Mouse (Mus musculus): ENCODE measurements around the gene Pde10a. TPM values are rescaled to one million over a fixed set of nuclear protein-coding genes. Genes with fewer than 3 reads are reported as not detected.

Gene Pde10a
- total and polyA plus RNA-seq, 3 experiments: 0.04 to 0.41 (median 0.21) TPM

DNA sequence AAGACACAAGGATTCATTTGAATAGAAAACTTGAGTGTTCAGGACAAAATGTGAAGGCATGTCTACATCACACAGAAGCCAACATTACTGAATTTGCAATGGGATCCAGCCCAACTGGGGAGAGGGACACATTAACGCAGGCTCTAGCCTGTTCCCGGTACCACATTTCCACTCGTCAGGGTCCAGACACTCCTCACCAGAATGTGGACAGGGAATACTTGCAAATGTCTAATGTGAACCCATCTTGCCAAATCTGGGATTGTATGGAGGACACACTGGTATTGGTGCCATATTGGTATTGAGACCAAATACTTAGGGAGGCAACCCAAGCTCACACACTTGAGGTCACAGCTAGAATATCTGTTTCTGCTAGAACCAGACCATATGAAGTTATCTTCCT is 77.8 kb downstream of the Pde10a start:
- no peak overlapping the region for H3K4me3 ChIP-seq (replicated peaks in 1 of 3; ENCODE audit: low read depth in 2 of 3, low read length in 2 of 3, poor library complexity in 1 of 3)
- DNase-seq (ENCODE audit: extremely low read depth): no peak
- peaks cover 56% of the 10 kb centered on the region for H3K27me3 ChIP-seq (replicated peaks)
- H3K4me1 ChIP-seq (ENCODE audit: control insufficient read depth in 1 of 2, insufficient read depth in 2 of 2): no peaks in the 10 kb centered on the region
- no peaks in the 10 kb centered on the region for H3K79me2 ChIP-seq (replicated peaks; ENCODE audit: control insufficient read depth, extremely low read depth, insufficient read depth, poor library complexity, severe bottlenecking)
- peaks cover 2% of the 10 kb centered on the region for H3K9me3 ChIP-seq (replicated peaks; ENCODE audit: low read length)
- no peak for TF ChIP-seq TBP (conservative IDR thresholded peaks at IDR 0.05; ENCODE audit: low read depth, low read length)
- TF ChIP-seq ZNF384 (IDR thresholded peaks at IDR 0.05; ENCODE audit: low read depth, low read length): no peak
- no peak for TF ChIP-seq IRF4 (IDR thresholded peaks at IDR 0.05; ENCODE audit: low read depth, low read length)
- TF ChIP-seq BHLHE40 (IDR thresholded peaks at IDR 0.05; ENCODE audit: low read depth, low read length): no peak
- TF ChIP-seq MAFK (IDR thresholded peaks at IDR 0.05; ENCODE audit: insufficient replicate concordance, low read length): no peak
- no peak for TF ChIP-seq HCFC1 (IDR thresholded peaks at IDR 0.05; ENCODE audit: low read depth, low read length)
- TF ChIP-seq TCF12 (IDR thresholded peaks at IDR 0.05; ENCODE audit: low read depth, low read length): no peak
- TF ChIP-seq NRF1 (IDR thresholded peaks at IDR 0.05; ENCODE audit: low read depth, low read length): no peak
- no peak for TF ChIP-seq ZMIZ1 (IDR thresholded peaks at IDR 0.05; ENCODE audit: low read depth, low read length)
- no peak for TF ChIP-seq USF1 (IDR thresholded peaks at IDR 0.05; ENCODE audit: low read depth, low read length)
- no peak for TF ChIP-seq ZC3H11A (IDR thresholded peaks at IDR 0.05; ENCODE audit: low read depth, low read length)
- TF ChIP-seq KAT2A (IDR thresholded peaks at IDR 0.05; ENCODE audit: insufficient replicate concordance, low read length): no peak
- TF ChIP-seq NELFE (IDR thresholded peaks at IDR 0.05; ENCODE audit: low read depth, low read length): no peak
- TF ChIP-seq ZKSCAN1 (IDR thresholded peaks at IDR 0.05; ENCODE audit: borderline replicate concordance, low read depth, low read length): no peak
- TF ChIP-seq RCOR1 (conservative IDR thresholded peaks at IDR 0.05; ENCODE audit: low read depth, low read length): no peak
- no peak for TF ChIP-seq SIN3A (IDR thresholded peaks at IDR 0.05; ENCODE audit: low read length)
- TF ChIP-seq GABPA (IDR thresholded peaks at IDR 0.05; ENCODE audit: insufficient replicate concordance, low read depth, low read length): no peak
- no peak overlapping the region for H3K4me2 ChIP-seq (ENCODE audit: insufficient read depth, low read depth, poor library complexity, severe bottlenecking)
- dilution Hi-C loops (cut with MboI; ENCODE audit: extremely low pct_ligation_motif_present, extremely low pct_unique_long_range_greater_than_20kb, low sequenced_read_pairs): no loop called here
- no peak overlapping the region for H3K27ac ChIP-seq (ENCODE audit: insufficient read depth, low read depth)
- no peak overlapping the region for H3K9ac ChIP-seq (ENCODE audit: insufficient read depth, low read depth)
- in situ Hi-C loops (cut with MboI; ENCODE audit: low pct_ligation_motif_present, low pct_unique_long_range_greater_than_20kb, low sequenced_read_pairs): no loop called here
- H3K36me3 ChIP-seq (replicated peaks in 1 of 2; ENCODE audit: control insufficient read depth in 1 of 2, insufficient read depth in 1 of 2, low read length in 1 of 2): no peaks in the 10 kb centered on the region

DNA sequence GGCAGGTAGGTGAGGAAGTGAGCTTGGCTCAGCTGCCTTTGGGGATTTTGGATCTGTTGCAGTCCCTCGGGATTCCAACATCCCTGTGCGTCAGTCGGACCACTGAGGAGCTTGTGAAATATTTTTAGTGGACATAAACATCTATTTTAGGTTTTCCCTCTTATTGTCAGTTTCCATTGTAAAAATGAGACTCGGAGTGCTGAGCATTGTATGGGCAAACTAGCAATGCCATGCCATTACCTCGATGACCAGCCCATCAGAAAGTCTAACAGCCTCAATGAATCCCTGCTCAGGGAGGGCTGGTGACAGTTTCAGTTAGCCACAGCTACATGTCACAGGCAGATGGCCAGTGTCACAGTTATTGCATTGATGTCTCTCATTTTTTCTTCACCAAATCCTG is 80.7 kb downstream of the Pde10a start:
- no peak for DNase-seq (ENCODE audit: extremely low read depth)
- no peak overlapping the region for H3K4me2 ChIP-seq (ENCODE audit: insufficient read depth, low read depth, poor library complexity, severe bottlenecking)
- no peak overlapping the region for H3K4me3 ChIP-seq (replicated peaks in 1 of 3; ENCODE audit: low read depth in 2 of 3, low read length in 2 of 3, poor library complexity in 1 of 3)
- TF ChIP-seq USF2 (conservative IDR thresholded peaks at IDR 0.05; ENCODE audit: low read depth, low read length) (no peak), MAZ (IDR thresholded peaks at IDR 0.05; ENCODE audit: low read depth, low read length) (no peak), EP300 (IDR thresholded peaks at IDR 0.05; ENCODE audit: low read length) (no peak), MYC (IDR thresholded peaks at IDR 0.05; ENCODE audit: low read depth, low read length) (no peak), NELFE (IDR thresholded peaks at IDR 0.05; ENCODE audit: low read depth, low read length) (no peak), HCFC1 (IDR thresholded peaks at IDR 0.05; ENCODE audit: low read depth, low read length) (no peak), TCF12 (IDR thresholded peaks at IDR 0.05; ENCODE audit: low read depth, low read length) (no peak), MAFK (IDR thresholded peaks at IDR 0.05; ENCODE audit: insufficient replicate concordance, low read length) (no peak), ZMIZ1 (IDR thresholded peaks at IDR 0.05; ENCODE audit: low read depth, low read length) (no peak), CTCF (conservative IDR thresholded peaks at IDR 0.05 in 1 of 2, IDR thresholded peaks at IDR 0.05 in 1 of 2; ENCODE audit: low read depth in 2 of 2, low read length in 2 of 2) (no peak), RAD21 (IDR thresholded peaks at IDR 0.05; ENCODE audit: low read depth, low read length) (no peak), NRF1 (IDR thresholded peaks at IDR 0.05; ENCODE audit: low read depth, low read length) (no peak), JUN (IDR thresholded peaks at IDR 0.05; ENCODE audit: insufficient read depth, low read depth, low read length) (no peak), CHD1 (IDR thresholded peaks at IDR 0.05; ENCODE audit: low read depth, low read length) (no peak), E2F4 (IDR thresholded peaks at IDR 0.05; ENCODE audit: insufficient replicate concordance, low read depth, low read length) (no peak), ELF1 (IDR thresholded peaks at IDR 0.05; ENCODE audit: low read depth, low read length) (no peak), POLR2A (IDR thresholded peaks at IDR 0.05; ENCODE audit: low read depth, low read length) (no peak), SMC3 (IDR thresholded peaks at IDR 0.05; ENCODE audit: low read depth, low read length) (no peak), JUND (conservative IDR thresholded peaks at IDR 0.05; ENCODE audit: low read depth, low read length) (no peak), SIN3A (IDR thresholded peaks at IDR 0.05; ENCODE audit: low read length) (no peak)
- no peaks in the 10 kb centered on the region for H3K36me3 ChIP-seq (replicated peaks in 1 of 2; ENCODE audit: control insufficient read depth in 1 of 2, insufficient read depth in 1 of 2, low read length in 1 of 2)
- H3K79me2 ChIP-seq (replicated peaks; ENCODE audit: control insufficient read depth, extremely low read depth, insufficient read depth, poor library complexity, severe bottlenecking): no peaks in the 10 kb centered on the region
- H3K27me3 ChIP-seq (replicated peaks): peaks cover 54% of the 10 kb centered on the region
- no peaks in the 10 kb centered on the region for H3K4me1 ChIP-seq (ENCODE audit: control insufficient read depth in 1 of 2, insufficient read depth in 2 of 2)
- in situ Hi-C loops (cut with MboI; ENCODE audit: low pct_ligation_motif_present, low pct_unique_long_range_greater_than_20kb, low sequenced_read_pairs) (no loop called here), dilution Hi-C loops (cut with MboI; ENCODE audit: extremely low pct_ligation_motif_present, extremely low pct_unique_long_range_greater_than_20kb, low sequenced_read_pairs) (no loop called here)
- H3K9me3 ChIP-seq (replicated peaks; ENCODE audit: low read length): peaks cover 2% of the 10 kb centered on the region
- H3K27ac ChIP-seq (ENCODE audit: insufficient read depth, low read depth): no peak overlapping the region
- H3K9ac ChIP-seq (ENCODE audit: insufficient read depth, low read depth): no peak overlapping the region

All from CH12.LX (cell line).